Mouse (Mus musculus) hindbrain, postnatal 0 days (tissue): ENCODE data around the gene Rorc. TPM values are rescaled to one million over a fixed set of nuclear protein-coding genes. Genes with fewer than 3 reads are reported as not detected.

Source experiments
- ATAC-seq: fragments of 200-750 bp; cut with Nextera tagmentation; 2 replicates; pipeline ENCODE4 v1.8.0; 2017; ENCODE audit warnings: mild to moderate bottlenecking, moderate TSS enrichment, moderate library complexity
- DNase-seq: peaks from one replicate; pipeline ENCODE4 v3.0.0-alpha.2; 2015; ENCODE audit warnings: low spot score
- H3K27ac ChIP-seq: fragments of 300-500 bp; sonication (generic); 2 replicates; pipeline ENCODE4 v1.5.1; 2014; ENCODE audit warnings: mild to moderate bottlenecking
- H3K27me3 ChIP-seq: fragments of 300-500 bp; sonication (generic); 2 replicates; pipeline ENCODE4 v1.6.1; 2014; ENCODE audit warnings: low read length, mixed read lengths; ENCODE audit not compliant: insufficient read depth
- H3K36me3 ChIP-seq: fragments of 300-500 bp; sonication (generic); 2 replicates; pipeline ENCODE4 v1.6.1; 2014; ENCODE audit warnings: low read length, mixed read lengths; ENCODE audit not compliant: insufficient read depth
- H3K4me1 ChIP-seq: fragments of 300-500 bp; sonication (generic); 2 replicates; pipeline ENCODE4 v1.6.1; 2014; ENCODE audit warnings: antibody characterized with exemption, low read length, mixed read lengths; ENCODE audit not compliant: insufficient read depth
- H3K4me2 ChIP-seq: fragments of 300-500 bp; sonication (generic); 2 replicates; pipeline ENCODE4 v1.6.1; 2014; ENCODE audit warnings: low read depth, mild to moderate bottlenecking, low read length, moderate library complexity, mixed read lengths
- H3K4me3 ChIP-seq: fragments of 300-500 bp; sonication (generic); 2 replicates; pipeline ENCODE4 v1.5.1; 2014; ENCODE audit warnings: low read length
- H3K9ac ChIP-seq: fragments of 300-500 bp; sonication (generic); replicated peaks from 2 replicates; pipeline ENCODE4 v1.6.1; 2014; ENCODE audit warnings: mild to moderate bottlenecking, low read length, moderate library complexity, mixed read lengths
- H3K9me3 ChIP-seq: fragments of 300-500 bp; sonication (generic); 2 replicates; pipeline ENCODE4 v1.6.1; 2016; ENCODE audit warnings: low read length, mixed read lengths
- CTCF ChIP-seq: IDR thresholded peaks from 2 replicates; pipeline ENCODE4 v1.5.1; 2016; ENCODE audit warnings: antibody characterized with exemption, control low read depth, low read depth
- WGBS: fragments of 180-500 bp; shearing (Covaris S2); extraction: QIAGEN DNeasy Blood & Tissue Kit; methylation state at CpG from one replicate; pipeline ENCODE4 v1.1.7; 2014; 5-methylcytosine and 5-hydroxymethylcytosine counted together
- polyA plus RNA-seq: library from polyadenylated mRNA; unstranded; fragments of >200 nt; fragmentation: Nextera tagmentation; extraction: Ambion mirVana; gene quantifications from 2 replicates; pipeline ENCODE4 v1.2.1, GENCODE M21; 2015
- total RNA-seq: library from RNA; depleted of rRNA; stranded (reverse); fragments of >200 nt; gene quantifications from 2 replicates; pipeline ENCODE4 v1.2.3, GENCODE M21; 2014; rRNA removed

The Rorc gene
- 1.5 TPM in 2 replicates for total RNA-seq
- polyA plus RNA-seq = 0.45 and 0.79 TPM in 2 replicates

GRCm38 (mm10) chr3:94372641-94373040 lies at the start of gene Rorc:
Gene Rorc, plus strand, starts transcription at chr3:94372794.
- no peak for DNase-seq
- 18% methylated on average over 5 of the region's 5 CpGs for WGBS
- Histone ChIP-seq H3K9ac (0 out of 2 replicates have a peak within 1 kb of the TSS, but pooled peaks have one; percentile 21), H3K4me2 (peak within 1 kb of the TSS; percentile 43), H3K9me3 (no peaks in the 10 kb centered on the region), H3K36me3 (no peaks in the 10 kb centered on the region), H3K4me1 (peaks cover 12% of the 10 kb centered on the region; the same call in 1 of the 2 replicates), H3K27me3 (no peaks in the 10 kb centered on the region), H3K27ac (peak within 1 kb of the TSS; percentile 26; the same call in 1 of the 2 replicates), H3K4me3 (peak within 1 kb of the TSS; percentile 16)
- ATAC-seq = no peak
- no peak for TF ChIP-seq CTCF

DNA sequence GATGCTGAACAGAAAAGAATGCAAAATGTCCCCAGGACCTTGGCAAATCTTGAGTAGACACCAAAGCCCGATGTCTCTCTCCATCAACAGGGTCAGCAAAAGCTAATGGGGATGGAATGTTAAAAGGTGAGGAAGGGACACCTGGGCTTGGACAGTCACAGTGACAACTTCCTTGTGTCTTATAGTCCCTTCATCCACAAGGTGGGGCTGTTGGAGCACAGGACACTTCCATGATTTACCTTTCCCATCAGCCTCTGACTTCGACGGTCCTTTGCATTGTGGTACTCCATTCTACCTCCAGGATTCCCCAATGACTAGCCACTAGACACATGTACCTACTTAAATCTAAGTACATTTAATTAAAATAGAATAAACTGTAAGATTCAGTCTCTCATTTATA lies 43.9 kb upstream of the Rorc start:
- TF ChIP-seq CTCF = peak; percentile 60
- no peaks in the 10 kb centered on the region for H3K27me3 ChIP-seq
- no peak overlapping the region for H3K4me3 ChIP-seq
- no peak overlapping the region for H3K9ac ChIP-seq
- ATAC-seq = peak; percentile 29; the same call in 1 of the 2 replicates
- H3K4me1 ChIP-seq = no peaks in the 10 kb centered on the region
- 56% methylated on average over 3 of the region's 3 CpGs for WGBS
- H3K4me2 ChIP-seq = no peak overlapping the region
- peaks cover 30% of the 10 kb centered on the region for H3K36me3 ChIP-seq
- H3K27ac ChIP-seq = no peak overlapping the region
- peak; percentile 35 for DNase-seq
- H3K9me3 ChIP-seq = no peaks in the 10 kb centered on the region

- WGBS = 91% methylated on average over 4 of the region's 4 CpGs
- no peaks in the 10 kb centered on the region for H3K27me3 ChIP-seq
- H3K9me3 ChIP-seq = no peaks in the 10 kb centered on the region
- no peaks in the 10 kb centered on the region for H3K4me1 ChIP-seq
- H3K27ac ChIP-seq = no peak overlapping the region
- ATAC-seq (no peak), DNase-seq (no peak)
- H3K36me3 ChIP-seq = peaks cover 10% of the 10 kb centered on the region; the same call in 1 of the 2 replicates
- no peak overlapping the region for H3K4me2 ChIP-seq
- H3K4me3 ChIP-seq = no peak overlapping the region
- no peak overlapping the region for H3K9ac ChIP-seq
- no peak for TF ChIP-seq CTCF
These were observed 38.2 kb upstream of the Rorc start for GRCm38 (mm10) chr3:94334442-94334841.

DNA sequence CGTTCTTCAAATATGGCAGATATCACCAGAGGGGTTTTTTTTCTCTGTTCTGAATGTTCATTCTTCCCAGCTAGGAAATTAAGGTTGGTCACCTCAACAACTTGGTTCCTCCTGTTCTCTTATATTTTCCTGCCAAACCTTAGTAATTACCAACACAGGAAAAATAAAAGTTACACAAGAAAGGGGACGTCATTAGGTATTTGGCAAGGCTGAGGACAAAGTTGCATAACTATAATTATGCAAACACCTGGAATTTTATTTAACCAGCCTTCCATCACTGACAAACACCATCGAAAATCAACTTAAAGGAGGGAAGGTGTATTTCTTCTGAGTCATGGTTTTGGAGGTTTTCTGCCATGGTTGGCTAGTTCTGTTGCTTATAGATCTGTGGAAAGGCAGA lies 34.1 kb upstream of the Rorc start:
- no peaks in the 10 kb centered on the region for H3K27me3 ChIP-seq
- no peak overlapping the region for H3K27ac ChIP-seq
- DNase-seq = no peak
- no peak overlapping the region for H3K9ac ChIP-seq
- 0 out of 2 replicates have a peak, but pooled peaks cover 4% of the 10 kb centered on the region for H3K4me1 ChIP-seq
- H3K36me3 ChIP-seq = no peaks in the 10 kb centered on the region
- TF ChIP-seq CTCF = no peak
- no peak for ATAC-seq
- H3K4me3 ChIP-seq = no peak overlapping the region
- no peak overlapping the region for H3K4me2 ChIP-seq
- no peaks in the 10 kb centered on the region for H3K9me3 ChIP-seq
- 87% methylated on average over 3 of the region's 3 CpGs for WGBS

- DNase-seq (peak; percentile 67), ATAC-seq (peak; percentile 41; the same call in 1 of the 2 replicates)
- WGBS = 44% methylated on average over 3 of the region's 3 CpGs
These were observed 30.6 kb upstream of the Rorc start, which contains the start of gene Them5 for GRCm38 (mm10) chr3:94341959-94342422. Gene Them5, plus strand, starts transcription at chr3:94342099.

GRCm38 (mm10) chr3:94342552-94342951 lies 30.0 kb upstream of the Rorc start:
- no peak for TF ChIP-seq CTCF
- peak; percentile 69 for ATAC-seq
- no peaks in the 10 kb centered on the region for H3K9me3 ChIP-seq
- no peaks in the 10 kb centered on the region for H3K27me3 ChIP-seq
- no peak overlapping the region for H3K4me3 ChIP-seq
- no peak overlapping the region for H3K27ac ChIP-seq
- DNase-seq = peak; percentile 48
- H3K36me3 ChIP-seq = no peaks in the 10 kb centered on the region
- H3K4me1 ChIP-seq = 0 out of 2 replicates have a peak, but pooled peaks cover 4% of the 10 kb centered on the region
- no peak overlapping the region for H3K4me2 ChIP-seq
- no peak overlapping the region for H3K9ac ChIP-seq
- WGBS = 32% methylated on average over 1 of the region's 1 CpGs

More at GRCm38 (mm10) chr3:94341959-94342422, 30.6 kb upstream of the Rorc start, which contains the start of gene Them5:
- H3K4me2 ChIP-seq = no peak within 1 kb of the TSS
- H3K9me3 ChIP-seq = no peaks in the 10 kb centered on the region
- H3K36me3 ChIP-seq = no peaks in the 10 kb centered on the region
- H3K9ac ChIP-seq = no peak within 1 kb of the TSS
- H3K27ac ChIP-seq = no peak within 1 kb of the TSS
- H3K4me3 ChIP-seq = no peak within 1 kb of the TSS
- no peak for TF ChIP-seq CTCF
- H3K4me1 ChIP-seq = 0 out of 2 replicates have a peak, but pooled peaks cover 4% of the 10 kb centered on the region
- no peaks in the 10 kb centered on the region for H3K27me3 ChIP-seq

DNA sequence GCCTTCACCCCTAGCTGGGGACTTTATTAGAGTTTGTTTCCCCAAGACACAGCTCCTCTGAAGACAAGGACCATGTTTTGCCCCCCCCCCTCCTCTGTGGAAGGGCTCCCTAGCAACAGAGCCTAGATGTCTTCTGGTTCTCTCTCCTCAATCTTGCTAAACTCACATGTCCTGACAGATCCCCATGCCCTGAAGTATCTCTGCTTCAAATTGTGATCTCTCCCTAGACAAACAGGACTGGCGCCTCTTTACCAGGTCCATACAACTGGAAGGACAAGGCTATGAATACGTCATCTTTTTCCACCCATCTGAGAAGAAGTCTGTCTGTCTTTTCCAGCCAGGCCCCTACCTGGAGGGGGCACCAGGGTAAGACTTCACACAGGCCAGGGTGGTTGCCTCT lies 28.4 kb upstream of the Rorc start:
- Histone ChIP-seq H3K4me2 (no peak overlapping the region), H3K27me3 (no peaks in the 10 kb centered on the region), H3K9me3 (no peaks in the 10 kb centered on the region), H3K36me3 (no peaks in the 10 kb centered on the region), H3K4me3 (no peak overlapping the region), H3K27ac (no peak overlapping the region), H3K9ac (no peak overlapping the region), H3K4me1 (0 out of 2 replicates have a peak, but pooled peaks cover 4% of the 10 kb centered on the region)
- DNase-seq (no peak), ATAC-seq (no peak; the same call in 1 of the 2 replicates)
- 85% methylated on average over 2 of the region's 2 CpGs for WGBS
- TF ChIP-seq CTCF = no peak
